Mouse (Mus musculus) cortical plate, adult 2 months (tissue): ENCODE measurements around the gene Nlgn2.

Experiments
- CTCF ChIP-seq: fragments of 200-500 bp; IDR thresholded peaks from 2 replicates; pipeline ENCODE4 v1.5.1; 2011; ENCODE audit warnings: mild to moderate bottlenecking, control low read depth, low read length; ENCODE audit not compliant: insufficient read depth; ENCODE audit errors: extremely low read depth
- POLR2A ChIP-seq: fragments of 200-500 bp; IDR thresholded peaks from 2 replicates; pipeline ENCODE4 v1.6.1; 2011; ENCODE audit warnings: mild to moderate bottlenecking, low read length, control low read depth; ENCODE audit not compliant: insufficient read depth; ENCODE audit errors: extremely low read depth

DNA sequence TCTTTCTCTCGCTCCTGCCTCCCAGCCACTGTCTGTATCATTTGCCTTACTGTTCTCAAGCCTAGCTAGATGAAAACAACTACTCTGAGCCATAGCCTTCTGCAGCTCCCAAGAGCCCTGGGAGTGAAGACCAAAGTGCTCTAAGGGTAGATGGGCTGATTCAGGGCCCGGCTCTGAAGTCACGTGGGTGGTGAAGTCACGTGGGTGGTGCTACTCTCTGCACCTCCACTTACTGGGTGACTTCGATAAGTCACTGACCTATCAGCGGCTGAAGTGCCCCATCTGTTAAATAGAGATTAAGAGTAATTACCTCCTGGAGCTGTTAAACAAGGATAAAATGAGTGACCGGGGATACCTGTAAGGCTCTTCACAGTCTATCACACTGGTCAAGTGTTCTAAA is 16.4 kb upstream of the Nlgn2 start:
- TF ChIP-seq CTCF = no peak
- no peak for TF ChIP-seq POLR2A
